Mouse (Mus musculus): Measurements from ENCODE around the gene Sec22a.

- TF ChIP-seq CTCF (IDR thresholded peaks at IDR 0.05; ENCODE audit: control insufficient read depth, insufficient read depth, insufficient read length) (no peak), MYOD1 (IDR thresholded peaks at IDR 0.05; ENCODE audit: control insufficient read depth, insufficient read length, low read depth) (no peak), FOSL1 (IDR thresholded peaks at IDR 0.05; ENCODE audit: insufficient read depth, low read length, poor library complexity, severe bottlenecking) (no peak), CEBPB (IDR thresholded peaks at IDR 0.05; ENCODE audit: low read depth) (no peak), MAX (IDR thresholded peaks at IDR 0.05) (no peak), USF1 (IDR thresholded peaks at IDR 0.05; ENCODE audit: low read depth) (no peak), MYOG (IDR thresholded peaks at IDR 0.05; ENCODE audit: control insufficient read depth, extremely low read depth, insufficient read length) (no peak)
Measured at GRCm38 (mm10) chr16:35272417-35272816, 91.3 kb downstream of the Sec22a start.

Measured in C2C12 (cell line).